Mouse (Mus musculus) G1E (cell line): ENCODE data around the gene St3gal5. TPM values are rescaled to one million over a fixed set of nuclear protein-coding genes. Genes with fewer than 3 reads are reported as not detected.
"Not testable (repeated sequence)": the region's sequence is repeated elsewhere in the genome, so short reads cannot be mapped to it uniquely, and the experiment has no call there.

Experiments used
- ATAC-seq: 2 replicates; pipeline ENCODE4 v1.8.0; 2016; ENCODE audit warnings: mild to moderate bottlenecking; ENCODE audit not compliant: insufficient number of reproducible peaks, poor library complexity, low FRiP score, severe bottlenecking; ENCODE audit errors: extremely low read depth
- DNase-seq: peaks from one replicate; pipeline ENCODE4 v3.0.0; 2012; ENCODE audit warnings: low spot score
- H3K27me3 ChIP-seq: 2 replicates; pipeline ENCODE4 v1.6.1; 2012; ENCODE audit warnings: mild to moderate bottlenecking, low read length, inconsistent platforms; ENCODE audit not compliant: insufficient read depth
- H3K36me3 ChIP-seq: replicated peaks from 2 replicates; pipeline ENCODE3; 2012; ENCODE audit warnings: mild to moderate bottlenecking, inconsistent platforms
- H3K4me1 ChIP-seq: 2 replicates; pipeline ENCODE4 v1.6.1; 2012; ENCODE audit warnings: low read depth, low read length, inconsistent platforms, mixed read lengths; ENCODE audit not compliant: insufficient read depth
- H3K4me3 ChIP-seq: 2 replicates; pipeline ENCODE4 v1.5.1; 2012; ENCODE audit warnings: low read depth, mild to moderate bottlenecking, inconsistent platforms, low read length, moderate library complexity, mixed read lengths
- H3K9me3 ChIP-seq: replicated peaks from 2 replicates; pipeline ENCODE4 v1.6.1; 2012; ENCODE audit warnings: inconsistent platforms
- CTCF ChIP-seq: IDR thresholded peaks from 2 replicates; pipeline ENCODE4 v1.5.1; 2012; ENCODE audit warnings: low read depth, low read length, inconsistent platforms, mixed read lengths
- GATA1 ChIP-seq: IDR thresholded peaks from 2 replicates; pipeline ENCODE4 v1.6.1; 2012; ENCODE audit warnings: borderline replicate concordance, low read length, inconsistent platforms, mixed read lengths
- GATA2 ChIP-seq: IDR thresholded peaks from 2 replicates; pipeline ENCODE4 v1.6.1; 2012; ENCODE audit warnings: low read depth, low read length, inconsistent platforms, borderline replicate concordance
- POLR2AphosphoS5 ChIP-seq: IDR thresholded peaks from 2 replicates; pipeline ENCODE4 v1.6.1; 2012; ENCODE audit warnings: low read depth, low read length, inconsistent platforms; ENCODE audit not compliant: insufficient replicate concordance
- TAL1 ChIP-seq: conservative IDR thresholded peaks from 2 replicates; pipeline ENCODE4 v1.6.1; 2012; ENCODE audit warnings: low read depth, low read length, inconsistent platforms, mixed read lengths
- polyA plus RNA-seq: library from polyadenylated mRNA; stranded (reverse); fragments of >175 nt; gene quantifications from 2 replicates; pipeline ENCODE4 v1.2.3, GENCODE M21; 2012
- total RNA-seq, 2 experiments: library from RNA; stranded (forward) in 1 of 2; stranded (reverse) in 1 of 2; fragments of 200-1000 nt in 1 of 2; fragments of >200 nt in 1 of 2; fragmentation: Nextera tagmentation in 1 of 2; gene quantifications; 2 replicates each; pipeline ENCODE4 v1.2.3; 2014 to 2017

St3gal5 gene
- total and polyA plus RNA-seq, 3 experiments, result 51.0 to 107 (median 70.0) TPM

DNA sequence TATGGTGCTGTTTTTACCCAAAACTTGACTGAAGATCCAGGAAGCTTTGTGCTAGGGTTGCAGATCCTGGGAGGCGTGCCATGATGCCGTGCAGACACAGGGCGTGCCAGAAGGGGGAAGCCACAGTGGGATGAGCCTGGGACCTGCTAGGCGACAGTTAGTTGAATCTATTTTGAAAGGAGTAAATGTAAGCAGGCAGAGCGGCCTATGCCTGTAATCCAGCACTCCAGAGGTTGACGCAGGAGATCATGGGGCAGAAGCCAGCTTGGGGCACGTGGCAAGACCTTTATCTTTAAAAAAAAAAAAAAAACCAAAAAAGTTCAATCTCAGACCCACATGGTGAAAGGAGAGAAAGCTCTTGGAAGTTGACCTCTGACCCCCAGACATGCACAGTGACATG lies 55.3 kb downstream of the St3gal5 start:
- TF ChIP-seq TAL1 (no peak), CTCF (no peak), GATA1 (no peak), POLR2AphosphoS5 (no peak), GATA2 (no peak)
- Histone ChIP-seq H3K36me3 (peaks cover 81% of the 10 kb centered on the region), H3K27me3 (no peaks in the 10 kb centered on the region), H3K9me3 (peaks cover 16% of the 10 kb centered on the region), H3K4me3 (no peak overlapping the region), H3K4me1 (peaks cover 28% of the 10 kb centered on the region)
- no peak for DNase-seq
- no peak for ATAC-seq

DNA sequence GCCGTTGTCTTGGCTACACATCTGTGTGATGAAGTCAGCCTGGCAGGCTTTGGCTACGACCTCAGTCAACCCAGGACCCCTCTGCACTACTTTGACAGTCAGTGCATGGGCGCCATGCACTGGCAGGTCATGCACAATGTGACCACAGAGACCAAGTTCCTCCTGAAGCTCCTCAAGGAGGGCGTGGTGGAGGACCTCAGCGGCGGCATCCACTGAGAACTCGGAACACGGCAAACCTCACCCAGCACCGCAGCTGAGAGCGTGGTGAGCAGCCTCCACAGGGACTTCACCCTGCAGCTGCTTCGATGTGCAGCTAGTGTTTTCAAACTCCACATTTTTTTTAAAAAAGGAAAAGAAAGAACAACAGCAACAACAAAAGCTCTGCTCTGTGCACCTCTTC lies 56.1 kb downstream of the St3gal5 start:
- ATAC-seq, result no peak

DNA sequence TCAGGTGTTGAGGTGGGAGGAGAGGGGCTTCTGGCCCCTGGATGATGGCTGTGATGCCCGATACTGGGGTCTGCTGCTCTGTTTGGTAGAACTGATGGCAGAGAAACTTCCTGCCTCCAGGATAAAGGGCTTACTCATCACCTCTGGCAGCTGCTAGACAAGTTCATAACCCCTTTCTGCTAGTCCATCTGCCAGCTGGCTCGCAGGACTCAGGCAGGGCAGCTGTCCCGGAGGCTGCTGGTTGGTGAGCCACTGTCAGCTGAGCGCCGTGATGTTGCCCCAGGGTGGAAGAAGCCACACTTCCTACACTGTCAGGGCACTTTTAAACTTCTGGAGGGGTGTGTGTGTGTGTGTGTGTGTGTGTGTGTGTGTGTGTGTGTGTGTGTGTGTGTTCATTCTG lies 56.6 kb downstream of the St3gal5 start:
- DNase-seq, ATAC-seq, H3K27me3 ChIP-seq, H3K4me3 ChIP-seq, H3K9me3 ChIP-seq: not testable (repeated sequence)
- Histone ChIP-seq H3K4me1 (peaks cover 28% of the 10 kb centered on the region), H3K36me3 (peaks cover 75% of the 10 kb centered on the region)

More for the DNA sequence above, 56.1 kb downstream of the St3gal5 start:
- Histone ChIP-seq H3K36me3 (peaks cover 80% of the 10 kb centered on the region), H3K9me3 (peaks cover 15% of the 10 kb centered on the region), H3K4me1 (peaks cover 28% of the 10 kb centered on the region), H3K27me3 (no peaks in the 10 kb centered on the region), H3K4me3 (no peak overlapping the region)
- TF ChIP-seq POLR2AphosphoS5 (no peak), GATA1 (no peak), GATA2 (no peak), TAL1 (no peak), CTCF (no peak)
- DNase-seq, result no peak

DNA sequence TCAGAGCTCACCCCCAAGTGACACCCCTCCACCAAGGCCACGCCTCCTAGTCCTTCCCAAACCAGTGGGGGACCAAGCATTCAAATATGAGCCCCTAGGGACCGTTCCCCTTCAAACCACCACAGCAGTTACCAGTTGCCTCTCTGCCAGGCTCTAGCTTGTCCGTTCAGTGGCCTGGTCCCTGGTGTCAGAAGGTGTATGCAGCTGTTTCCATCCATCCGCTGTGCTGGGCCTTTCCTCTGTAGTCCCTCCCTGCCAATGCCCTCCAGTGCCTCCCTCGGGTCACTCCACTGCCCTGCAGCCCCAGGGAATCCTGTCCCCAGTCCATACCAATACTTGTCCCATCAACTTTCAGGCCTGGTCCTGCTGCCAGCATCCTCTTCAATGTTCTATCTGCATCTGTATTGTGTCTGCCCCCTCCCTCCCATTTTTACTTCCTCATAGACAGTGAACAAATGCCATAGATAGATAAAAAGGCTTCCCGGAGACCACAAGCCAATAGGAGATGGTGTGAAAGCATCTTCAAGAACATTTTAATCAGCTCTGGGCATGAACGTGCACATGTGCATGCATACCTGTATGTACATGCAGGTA lies 57.6 kb downstream of the St3gal5 start:
- DNase-seq, result no peak
- peaks cover 32% of the 10 kb centered on the region for H3K4me1 ChIP-seq
- no peaks in the 10 kb centered on the region for H3K27me3 ChIP-seq
- TF ChIP-seq GATA1 (no peak), GATA2 (no peak), TAL1 (no peak), CTCF (no peak), POLR2AphosphoS5 (no peak)
- H3K4me3 ChIP-seq, result no peak overlapping the region
- no peak for ATAC-seq
- H3K36me3 ChIP-seq, result peaks cover 65% of the 10 kb centered on the region
- no peaks in the 10 kb centered on the region for H3K9me3 ChIP-seq

DNA sequence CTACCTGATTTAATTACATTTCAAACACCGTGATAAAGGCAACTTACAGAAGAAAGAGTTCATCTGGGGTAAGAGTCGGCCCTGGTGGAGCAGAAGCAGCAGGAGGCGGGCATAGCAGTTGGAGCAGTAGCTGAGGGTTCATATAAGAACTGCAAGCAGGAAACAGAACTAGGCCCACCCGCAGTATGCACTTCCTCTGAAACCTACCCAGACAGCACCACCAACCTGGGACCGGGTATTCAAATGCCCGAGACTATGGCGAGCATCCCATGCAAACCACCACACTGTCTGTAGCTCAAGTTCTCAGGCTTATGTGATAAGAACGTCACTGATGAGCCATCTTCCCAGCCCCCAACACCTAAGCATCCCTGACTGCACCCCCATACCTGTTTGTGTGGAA lies 58.3 kb downstream of the St3gal5 start:
- Histone ChIP-seq H3K4me1 (peaks cover 33% of the 10 kb centered on the region), H3K36me3 (peaks cover 59% of the 10 kb centered on the region), H3K9me3 (no peaks in the 10 kb centered on the region), H3K4me3 (no peak overlapping the region), H3K27me3 (no peaks in the 10 kb centered on the region)
- TF ChIP-seq POLR2AphosphoS5 (no peak), GATA2 (no peak), CTCF (no peak), GATA1 (no peak), TAL1 (no peak)
- DNase-seq (no peak), ATAC-seq (no peak)

DNA sequence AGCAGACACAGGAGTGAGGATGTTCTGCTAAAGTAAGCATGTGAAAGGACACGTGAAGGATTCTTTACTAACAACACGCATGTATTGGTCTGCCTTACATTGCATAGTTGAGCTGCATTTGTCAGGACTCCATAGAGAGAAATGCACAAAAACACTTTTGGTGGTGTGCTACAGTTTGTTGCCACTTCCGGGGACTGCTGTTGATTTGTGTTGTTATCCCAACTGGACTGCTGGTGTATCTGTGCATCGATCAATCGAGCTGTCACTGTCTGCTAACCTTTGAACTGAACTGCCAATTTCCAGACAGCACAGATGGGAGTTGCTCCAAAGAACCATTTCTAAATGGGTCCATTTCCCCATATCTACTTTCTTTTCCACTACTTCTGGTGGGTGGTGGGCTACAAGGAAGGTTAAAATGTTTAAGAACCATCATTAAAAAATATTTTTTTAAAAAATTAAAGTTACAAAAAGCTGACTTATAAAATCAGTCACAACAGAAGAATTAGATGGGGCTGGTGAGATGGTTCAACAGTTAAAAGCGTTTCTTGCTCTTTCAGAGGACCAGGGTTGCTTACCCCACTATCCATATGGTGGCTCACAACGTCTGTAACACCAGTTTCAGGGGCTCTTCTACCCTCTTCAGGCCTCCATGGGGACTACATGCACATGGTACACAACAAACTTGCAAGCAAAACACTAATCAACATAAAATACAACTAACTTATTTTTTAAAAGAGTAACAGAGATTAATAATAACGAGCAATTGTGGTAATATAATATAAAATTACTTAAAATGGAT lies 61.8 kb downstream of the St3gal5 start:
- DNase-seq, result no peak
- no peak for TF ChIP-seq GATA1
- TF ChIP-seq POLR2AphosphoS5, result no peak
- TF ChIP-seq TAL1, result no peak
- TF ChIP-seq CTCF, result no peak
- no peak for TF ChIP-seq GATA2
- Histone ChIP-seq H3K4me3 (no peak overlapping the region), H3K4me1 (peaks cover 40% of the 10 kb centered on the region), H3K27me3 (no peaks in the 10 kb centered on the region), H3K9me3 (no peaks in the 10 kb centered on the region), H3K36me3 (peaks cover 29% of the 10 kb centered on the region)
- no peak for ATAC-seq
